Mouse (Mus musculus) forebrain, embryonic 10.5 days (tissue): Measurements from ENCODE around the gene Tmem236. TPM values are rescaled to one million over a fixed set of nuclear protein-coding genes. Genes with fewer than 3 reads are reported as not detected.
"Not testable (repeated sequence)": the region's sequence is repeated elsewhere in the genome, so short reads cannot be mapped to it uniquely, and the experiment has no call there.

ENCODE experiments used
- DNase-seq: peaks from one replicate; pipeline ENCODE4 v3.0.0-alpha.2; 2017; ENCODE audit warnings: low spot score; ENCODE audit errors: extremely low spot score
- H3K27ac ChIP-seq: fragments of 300-500 bp; sonication (generic); 2 replicates; pipeline ENCODE4 v1.5.1; 2016; ENCODE audit warnings: mild to moderate bottlenecking
- H3K27me3 ChIP-seq: fragments of 300-500 bp; sonication (generic); 2 replicates; pipeline ENCODE4 v1.6.1; 2016; ENCODE audit warnings: mild to moderate bottlenecking; ENCODE audit not compliant: poor library complexity, severe bottlenecking
- H3K36me3 ChIP-seq: fragments of 300-500 bp; sonication (generic); replicated peaks from 2 replicates; pipeline ENCODE4 v1.6.1; 2016; ENCODE audit warnings: mild to moderate bottlenecking, moderate library complexity
- H3K4me1 ChIP-seq: fragments of 300-500 bp; sonication (generic); 2 replicates; pipeline ENCODE4 v1.6.1; 2016
- H3K4me3 ChIP-seq: fragments of 300-500 bp; sonication (generic); 2 replicates; pipeline ENCODE4 v1.5.1; 2016; ENCODE audit warnings: mild to moderate bottlenecking, moderate library complexity
- H3K9me3 ChIP-seq: fragments of 300-500 bp; sonication (generic); 2 replicates; pipeline ENCODE4 v1.6.1; 2016; ENCODE audit warnings: mild to moderate bottlenecking, moderate library complexity
- WGBS: fragments of 180-500 bp; shearing (Covaris S2); methylation state at CpG from one replicate; pipeline ENCODE4 v1.1.7; 2016; 5-methylcytosine and 5-hydroxymethylcytosine counted together
- polyA plus RNA-seq: library from polyadenylated mRNA; unstranded; fragments of >200 nt; fragmentation: Nextera tagmentation; extraction: Ambion mirVana; gene quantifications from 2 replicates; pipeline ENCODE4 v1.2.1, GENCODE M21; 2016

The Tmem236 gene
- polyA plus RNA-seq, 1 experiment from 2014 or later, result not detected

GRCm38 (mm10) chr2:14159756-14160155 is 14.6 kb upstream of the Tmem236 start:
- Histone ChIP-seq H3K36me3 (no peaks in the 10 kb centered on the region), H3K4me3 (no peak overlapping the region), H3K9me3 (no peaks in the 10 kb centered on the region), H3K27ac (no peak overlapping the region), H3K4me1 (no peaks in the 10 kb centered on the region), H3K27me3 (no peaks in the 10 kb centered on the region)
- WGBS, result 94% methylated on average over 2 of the region's 2 CpGs
- no peak for DNase-seq

- Histone ChIP-seq H3K27ac (no peak overlapping the region), H3K9me3 (no peaks in the 10 kb centered on the region), H3K4me1 (no peaks in the 10 kb centered on the region), H3K36me3 (no peaks in the 10 kb centered on the region), H3K4me3 (no peak overlapping the region), H3K27me3 (no peaks in the 10 kb centered on the region)
- DNase-seq, result no peak
- 85% methylated on average over 5 of the region's 5 CpGs for whole genome bisulfite sequencing
Measured at GRCm38 (mm10) chr2:14164459-14165030, 9.8 kb upstream of the Tmem236 start.

DNA sequence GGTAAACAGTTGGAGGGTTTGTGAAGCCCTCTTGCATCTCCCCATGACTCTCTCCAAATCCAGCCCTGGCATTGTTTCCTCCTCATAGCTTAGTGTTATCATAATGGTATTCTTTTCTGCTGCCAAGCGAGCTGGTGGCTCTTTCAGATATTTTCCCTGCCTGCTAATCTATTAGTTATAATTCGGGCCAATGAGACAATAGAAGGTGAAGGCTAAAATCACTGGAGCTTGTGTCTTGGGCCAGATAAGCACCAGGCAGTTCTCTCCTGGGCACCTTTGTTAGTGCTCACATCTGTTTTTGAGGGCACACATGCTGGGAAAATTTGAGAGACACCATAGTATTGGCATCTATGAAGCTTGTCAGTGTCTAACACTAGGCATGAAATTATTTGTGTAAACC is 9.3 kb upstream of the Tmem236 start:
- no peak for DNase-seq
- H3K9me3 ChIP-seq, result no peaks in the 10 kb centered on the region
- no peaks in the 10 kb centered on the region for H3K4me1 ChIP-seq
- no peaks in the 10 kb centered on the region for H3K36me3 ChIP-seq
- no peak overlapping the region for H3K4me3 ChIP-seq
- 80% methylated on average over 2 of the region's 2 CpGs for WGBS
- no peak overlapping the region for H3K27ac ChIP-seq
- no peaks in the 10 kb centered on the region for H3K27me3 ChIP-seq

DNA sequence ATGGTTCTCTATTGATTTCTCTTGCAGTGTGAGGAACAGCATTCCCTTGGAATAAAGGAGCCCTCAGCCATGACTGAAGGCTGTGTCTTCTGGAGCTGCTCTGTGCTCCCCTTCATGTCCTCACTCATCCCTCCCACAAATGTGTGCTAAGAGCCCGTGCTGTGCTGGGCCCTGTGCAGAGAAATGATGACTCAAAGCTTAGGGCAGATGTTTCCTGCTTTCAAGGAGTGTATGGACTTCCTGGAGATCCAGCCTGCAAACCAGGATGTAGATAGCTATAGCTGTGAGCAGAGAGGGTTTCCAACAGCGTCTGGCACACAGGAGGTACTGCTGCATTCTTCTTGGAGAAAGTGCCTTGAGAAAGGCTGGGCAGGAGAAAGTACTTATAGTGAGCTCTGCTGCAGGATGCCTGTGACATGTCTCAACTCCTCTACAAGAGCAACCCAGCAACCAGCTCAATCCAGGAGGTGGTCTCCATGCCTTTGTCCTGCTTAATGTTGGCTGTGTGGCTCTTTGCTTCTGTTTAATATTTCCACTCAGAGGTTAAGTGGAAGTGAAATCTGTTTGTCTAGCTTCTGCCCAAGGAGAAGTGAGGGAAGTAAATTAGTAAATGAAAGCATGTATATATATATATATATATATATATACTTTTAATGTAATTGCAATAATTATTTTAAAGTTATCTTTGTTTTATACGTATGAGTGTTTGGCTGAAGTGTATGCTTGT is 8.5 kb upstream of the Tmem236 start:
- H3K4me3 ChIP-seq, result no peak overlapping the region
- H3K27ac ChIP-seq, result no peak overlapping the region
- no peaks in the 10 kb centered on the region for H3K9me3 ChIP-seq
- WGBS, result 84% methylated on average over 3 of the region's 3 CpGs
- H3K27me3 ChIP-seq, result no peaks in the 10 kb centered on the region
- no peaks in the 10 kb centered on the region for H3K4me1 ChIP-seq
- H3K36me3 ChIP-seq, result no peaks in the 10 kb centered on the region
- no peak for DNase-seq

GRCm38 (mm10) chr2:14167721-14168120 is 6.6 kb upstream of the Tmem236 start:
- Histone ChIP-seq H3K27me3 (no peaks in the 10 kb centered on the region), H3K36me3 (no peaks in the 10 kb centered on the region), H3K27ac (no peak overlapping the region), H3K4me1 (no peaks in the 10 kb centered on the region), H3K4me3 (no peak overlapping the region), H3K9me3 (no peaks in the 10 kb centered on the region)
- no peak for DNase-seq

DNA sequence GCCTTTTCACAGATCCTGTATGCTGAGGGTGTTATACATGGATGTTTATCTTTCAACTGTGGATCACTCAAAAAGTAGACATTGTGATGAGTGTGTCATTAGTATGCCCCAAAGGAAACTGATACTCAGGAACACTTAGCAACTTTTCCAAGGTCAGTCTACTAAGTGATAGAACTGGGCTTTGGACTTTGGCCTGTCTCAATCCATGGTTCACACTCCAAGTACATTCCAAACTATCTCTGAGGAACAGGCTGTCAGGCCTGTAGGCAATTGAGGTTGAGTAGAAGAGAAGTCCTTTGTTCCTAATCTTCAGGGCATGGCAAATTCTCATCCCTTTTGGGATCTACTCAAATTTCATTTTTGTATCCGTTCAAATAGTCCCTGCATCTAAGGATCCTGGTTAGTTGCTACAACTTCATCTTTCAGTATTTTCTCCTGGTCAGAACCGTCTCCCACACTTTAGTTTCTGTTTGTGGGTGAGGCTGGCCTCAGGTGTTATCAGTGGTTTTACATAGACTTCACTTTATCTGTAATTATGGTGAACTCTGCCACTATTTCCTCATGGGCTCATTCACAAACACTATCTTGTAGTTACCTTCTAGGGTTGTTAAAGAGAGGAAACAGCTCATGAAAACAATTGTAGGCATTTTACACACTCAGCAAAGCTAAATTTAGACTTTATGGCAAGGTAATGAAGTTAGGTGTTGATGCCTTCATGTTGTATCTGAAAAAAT is 2.3 kb downstream of the Tmem236 start:
- H3K27me3 ChIP-seq, result no peaks in the 10 kb centered on the region
- no peak overlapping the region for H3K4me3 ChIP-seq
- H3K4me1 ChIP-seq, result no peaks in the 10 kb centered on the region
- no peaks in the 10 kb centered on the region for H3K36me3 ChIP-seq
- no peaks in the 10 kb centered on the region for H3K9me3 ChIP-seq
- DNase-seq, result no peak
- H3K27ac ChIP-seq, result no peak overlapping the region
- WGBS, result 86% methylated on average over 2 of the region's 2 CpGs

DNA sequence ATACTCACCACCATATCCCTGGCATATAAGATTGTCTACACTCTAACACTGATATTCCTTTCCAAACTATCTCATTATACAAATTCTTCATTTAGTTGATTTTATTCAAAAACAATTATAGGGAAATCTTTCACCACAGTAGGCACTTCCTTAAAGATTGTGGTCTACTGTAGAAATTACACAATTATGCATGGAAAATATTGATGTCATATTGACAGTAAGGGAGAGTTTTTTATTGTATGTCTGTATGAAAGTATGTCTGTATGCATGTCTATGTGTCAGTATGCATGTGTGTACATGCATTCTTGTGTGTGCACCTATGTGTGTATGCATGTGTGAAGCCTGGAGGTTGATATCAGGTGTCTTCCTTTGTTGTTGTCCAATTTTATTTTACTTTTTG is 10.1 kb downstream of the Tmem236 start:
- H3K4me1 ChIP-seq, result no peaks in the 10 kb centered on the region
- H3K9me3 ChIP-seq, result no peaks in the 10 kb centered on the region
- no peak overlapping the region for H3K4me3 ChIP-seq
- DNase-seq, result no peak
- H3K27me3 ChIP-seq, result no peaks in the 10 kb centered on the region
- H3K36me3 ChIP-seq, result no peaks in the 10 kb centered on the region
- H3K27ac ChIP-seq, result no peak overlapping the region

GRCm38 (mm10) chr2:14190684-14191083 is 16.4 kb downstream of the Tmem236 start:
- no peaks in the 10 kb centered on the region for H3K9me3 ChIP-seq
- H3K36me3 ChIP-seq, result no peaks in the 10 kb centered on the region
- H3K4me1 ChIP-seq, result no peaks in the 10 kb centered on the region
- no peak for DNase-seq
- WGBS, result 91% methylated on average over 4 of the region's 4 CpGs
- H3K27ac ChIP-seq, result no peak overlapping the region
- no peak overlapping the region for H3K4me3 ChIP-seq
- H3K27me3 ChIP-seq, result no peaks in the 10 kb centered on the region

- WGBS, result 84% methylated on average over 4 of the region's 4 CpGs
- no peaks in the 10 kb centered on the region for H3K36me3 ChIP-seq
- DNase-seq, result no peak
Measured at GRCm38 (mm10) chr2:14191601-14192000, 17.3 kb downstream of the Tmem236 start.

GRCm38 (mm10) chr2:14192046-14192445 is 17.7 kb downstream of the Tmem236 start:
- no peak for DNase-seq
- Histone ChIP-seq H3K4me3 (no peak overlapping the region), H3K9me3 (no peaks in the 10 kb centered on the region), H3K36me3 (no peaks in the 10 kb centered on the region), H3K4me1 (no peaks in the 10 kb centered on the region), H3K27ac (no peak overlapping the region), H3K27me3 (no peaks in the 10 kb centered on the region)
- 83% methylated on average over 6 of the region's 6 CpGs for WGBS

More at GRCm38 (mm10) chr2:14191601-14192000, 17.3 kb downstream of the Tmem236 start:
- H3K4me1 ChIP-seq, result no peaks in the 10 kb centered on the region
- no peak overlapping the region for H3K27ac ChIP-seq
- no peaks in the 10 kb centered on the region for H3K9me3 ChIP-seq
- no peak overlapping the region for H3K4me3 ChIP-seq
- H3K27me3 ChIP-seq, result no peaks in the 10 kb centered on the region

GRCm38 (mm10) chr2:14198325-14198903 is 24.1 kb downstream of the Tmem236 start:
- H3K9me3 ChIP-seq, DNase-seq, H3K4me1 ChIP-seq, H3K27ac ChIP-seq, H3K36me3 ChIP-seq, H3K27me3 ChIP-seq, H3K4me3 ChIP-seq: not testable (repeated sequence)
- 69% methylated on average over 1 of the region's 2 CpGs for WGBS

DNA sequence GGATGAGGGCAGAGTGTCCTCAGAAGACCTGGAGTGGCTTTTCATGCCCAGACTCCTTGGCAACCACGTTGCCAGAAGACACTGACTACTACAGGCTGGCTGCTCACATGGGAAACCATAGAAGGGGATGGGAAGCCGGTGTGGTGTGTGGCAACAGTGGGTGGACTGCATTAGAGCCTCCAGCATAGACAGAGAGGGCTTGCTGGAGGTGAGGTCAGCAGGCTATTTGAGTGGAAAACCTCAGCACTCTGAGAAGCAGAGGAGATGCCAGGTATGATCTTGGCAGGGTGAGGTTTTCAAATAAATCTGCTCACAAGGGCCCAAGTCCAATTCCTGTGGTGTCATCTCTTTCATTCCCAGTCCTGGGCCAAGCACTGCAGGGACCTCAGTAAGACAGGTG is 25.3 kb downstream of the Tmem236 start:
- Histone ChIP-seq H3K4me1 (no peaks in the 10 kb centered on the region), H3K27me3 (no peaks in the 10 kb centered on the region), H3K4me3 (no peak overlapping the region), H3K36me3 (no peaks in the 10 kb centered on the region), H3K27ac (no peak overlapping the region), H3K9me3 (no peaks in the 10 kb centered on the region)
- 69% methylated on average over 2 of the region's 2 CpGs for WGBS
- DNase-seq, result no peak

GRCm38 (mm10) chr2:14200879-14201445 is 26.6 kb downstream of the Tmem236 start:
- not testable (repeated sequence) for H3K27me3 ChIP-seq, H3K4me1 ChIP-seq, H3K36me3 ChIP-seq, DNase-seq, H3K27ac ChIP-seq, H3K9me3 ChIP-seq, H3K4me3 ChIP-seq
- WGBS, result 70% methylated on average over 1 of the region's 2 CpGs
